Mouse (Mus musculus): ENCODE results near the gene Cybb. TPM values are rescaled to one million over a fixed set of nuclear protein-coding genes. Genes with fewer than 3 reads are reported as not detected.

Cybb gene
- total and polyA plus RNA-seq, 2 experiments from 2014 or later: 0.16 to 0.59 TPM

- TF ChIP-seq CTCF (IDR thresholded peaks at IDR 0.05): no peak
- Histone ChIP-seq H3K9ac (replicated peaks; ENCODE audit: low read length, poor library complexity, severe bottlenecking) (no peak overlapping the region), H3K9me3 (ENCODE audit: low read length) (no peaks in the 10 kb centered on the region; the same call in 1 of the 2 replicates), H3K27ac (ENCODE audit: low read depth, low read length) (no peak overlapping the region), H3K4me2 (ENCODE audit: low read depth, low read length, poor library complexity, severe bottlenecking) (no peak overlapping the region), H3K36me3 (ENCODE audit: insufficient read depth, low read length) (no peaks in the 10 kb centered on the region), H3K4me3 (ENCODE audit: low read depth, low read length) (no peak overlapping the region), H3K4me1 (ENCODE audit: insufficient read depth, low read length) (no peaks in the 10 kb centered on the region), H3K27me3 (ENCODE audit: insufficient read depth, low read length) (no peaks in the 10 kb centered on the region)
- 75% methylated on average over 2 of the region's 2 CpGs for WGBS
- DNase-seq (ENCODE audit: low spot score) (no peak), ATAC-seq (ENCODE audit: low FRiP score) (no peak)
Measured at GRCm38 (mm10) chrX:9473768-9474167, 13.8 kb downstream of the Cybb start.

GRCm38 (mm10) chrX:9470811-9471388 lies 16.7 kb downstream of the Cybb start:
- Histone ChIP-seq H3K27me3 (ENCODE audit: insufficient read depth, low read length) (no peaks in the 10 kb centered on the region), H3K27ac (ENCODE audit: low read depth, low read length) (no peak overlapping the region), H3K4me1 (ENCODE audit: insufficient read depth, low read length) (no peaks in the 10 kb centered on the region), H3K4me2 (ENCODE audit: low read depth, low read length, poor library complexity, severe bottlenecking) (no peak overlapping the region), H3K9me3 (ENCODE audit: low read length) (no peaks in the 10 kb centered on the region; the same call in 1 of the 2 replicates), H3K4me3 (ENCODE audit: low read depth, low read length) (no peak overlapping the region), H3K9ac (replicated peaks; ENCODE audit: low read length, poor library complexity, severe bottlenecking) (no peak overlapping the region), H3K36me3 (ENCODE audit: insufficient read depth, low read length) (no peaks in the 10 kb centered on the region)
- WGBS: 46% methylated on average over 3 of the region's 3 CpGs
- no peak for TF ChIP-seq CTCF (IDR thresholded peaks at IDR 0.05)
- ATAC-seq (ENCODE audit: low FRiP score) (no peak), DNase-seq (ENCODE audit: low spot score) (no peak)

GRCm38 (mm10) chrX:9469100-9469499 lies 18.5 kb downstream of the Cybb start:
- no peak for ATAC-seq (ENCODE audit: low FRiP score)
- Histone ChIP-seq H3K4me1 (ENCODE audit: insufficient read depth, low read length) (no peaks in the 10 kb centered on the region), H3K27ac (ENCODE audit: low read depth, low read length) (no peak overlapping the region), H3K4me3 (ENCODE audit: low read depth, low read length) (no peak overlapping the region), H3K9me3 (ENCODE audit: low read length) (no peaks in the 10 kb centered on the region; the same call in 1 of the 2 replicates), H3K27me3 (ENCODE audit: insufficient read depth, low read length) (no peaks in the 10 kb centered on the region), H3K36me3 (ENCODE audit: insufficient read depth, low read length) (no peaks in the 10 kb centered on the region), H3K4me2 (ENCODE audit: low read depth, low read length, poor library complexity, severe bottlenecking) (no peak overlapping the region), H3K9ac (replicated peaks; ENCODE audit: low read length, poor library complexity, severe bottlenecking) (no peak overlapping the region)
- TF ChIP-seq CTCF (IDR thresholded peaks at IDR 0.05): no peak
- no peak for DNase-seq (ENCODE audit: low spot score)

GRCm38 (mm10) chrX:9467020-9467419 lies 20.6 kb downstream of the Cybb start:
- 90% methylated on average over 4 of the region's 4 CpGs for WGBS
- Histone ChIP-seq H3K36me3 (ENCODE audit: insufficient read depth, low read length) (no peaks in the 10 kb centered on the region), H3K27ac (ENCODE audit: low read depth, low read length) (no peak overlapping the region), H3K4me3 (ENCODE audit: low read depth, low read length) (no peak overlapping the region), H3K4me1 (ENCODE audit: insufficient read depth, low read length) (no peaks in the 10 kb centered on the region), H3K9ac (replicated peaks; ENCODE audit: low read length, poor library complexity, severe bottlenecking) (no peak overlapping the region), H3K4me2 (ENCODE audit: low read depth, low read length, poor library complexity, severe bottlenecking) (no peak overlapping the region), H3K9me3 (ENCODE audit: low read length) (no peaks in the 10 kb centered on the region), H3K27me3 (ENCODE audit: insufficient read depth, low read length) (no peaks in the 10 kb centered on the region)
- DNase-seq (ENCODE audit: low spot score): no peak
- no peak for TF ChIP-seq CTCF (IDR thresholded peaks at IDR 0.05)
- ATAC-seq (ENCODE audit: low FRiP score): no peak

GRCm38 (mm10) chrX:9465890-9466289 lies 21.7 kb downstream of the Cybb start:
- Histone ChIP-seq H3K4me2 (ENCODE audit: low read depth, low read length, poor library complexity, severe bottlenecking) (no peak overlapping the region), H3K4me1 (ENCODE audit: insufficient read depth, low read length) (no peaks in the 10 kb centered on the region), H3K4me3 (ENCODE audit: low read depth, low read length) (no peak overlapping the region), H3K9me3 (ENCODE audit: low read length) (no peaks in the 10 kb centered on the region), H3K9ac (replicated peaks; ENCODE audit: low read length, poor library complexity, severe bottlenecking) (no peak overlapping the region), H3K27me3 (ENCODE audit: insufficient read depth, low read length) (no peaks in the 10 kb centered on the region), H3K36me3 (ENCODE audit: insufficient read depth, low read length) (no peaks in the 10 kb centered on the region), H3K27ac (ENCODE audit: low read depth, low read length) (no peak overlapping the region)
- no peak for DNase-seq (ENCODE audit: low spot score)
- ATAC-seq (ENCODE audit: low FRiP score): no peak
- no peak for TF ChIP-seq CTCF (IDR thresholded peaks at IDR 0.05)
- 73% methylated on average over 2 of the region's 2 CpGs for WGBS

GRCm38 (mm10) chrX:9462671-9463070 lies 24.9 kb downstream of the Cybb start:
- 88% methylated on average over 3 of the region's 3 CpGs for WGBS
- Histone ChIP-seq H3K4me1 (ENCODE audit: insufficient read depth, low read length) (no peaks in the 10 kb centered on the region), H3K9me3 (ENCODE audit: low read length) (no peaks in the 10 kb centered on the region), H3K4me3 (ENCODE audit: low read depth, low read length) (no peak overlapping the region), H3K36me3 (ENCODE audit: insufficient read depth, low read length) (no peaks in the 10 kb centered on the region), H3K27ac (ENCODE audit: low read depth, low read length) (no peak overlapping the region), H3K27me3 (ENCODE audit: insufficient read depth, low read length) (no peaks in the 10 kb centered on the region), H3K4me2 (ENCODE audit: low read depth, low read length, poor library complexity, severe bottlenecking) (no peak overlapping the region), H3K9ac (replicated peaks; ENCODE audit: low read length, poor library complexity, severe bottlenecking) (no peak overlapping the region)
- no peak for TF ChIP-seq CTCF (IDR thresholded peaks at IDR 0.05)
- DNase-seq (ENCODE audit: low spot score) (no peak), ATAC-seq (ENCODE audit: low FRiP score) (no peak)

Data from midbrain, postnatal 0 days (tissue).